Mouse (Mus musculus) T-helper 1 cell (primary cell): ENCODE data around the gene Hoxb9.

ENCODE experiments used
- in situ Hi-C: fragments of 300-600 bp; cut with MboI, MseI; formaldehyde crosslinking; loops from one replicate; pipeline ENCODE4 v1.15.1; 2025; ENCODE audit warnings: high pct_unique_total_duplicates

The Hoxb9 gene

DNA sequence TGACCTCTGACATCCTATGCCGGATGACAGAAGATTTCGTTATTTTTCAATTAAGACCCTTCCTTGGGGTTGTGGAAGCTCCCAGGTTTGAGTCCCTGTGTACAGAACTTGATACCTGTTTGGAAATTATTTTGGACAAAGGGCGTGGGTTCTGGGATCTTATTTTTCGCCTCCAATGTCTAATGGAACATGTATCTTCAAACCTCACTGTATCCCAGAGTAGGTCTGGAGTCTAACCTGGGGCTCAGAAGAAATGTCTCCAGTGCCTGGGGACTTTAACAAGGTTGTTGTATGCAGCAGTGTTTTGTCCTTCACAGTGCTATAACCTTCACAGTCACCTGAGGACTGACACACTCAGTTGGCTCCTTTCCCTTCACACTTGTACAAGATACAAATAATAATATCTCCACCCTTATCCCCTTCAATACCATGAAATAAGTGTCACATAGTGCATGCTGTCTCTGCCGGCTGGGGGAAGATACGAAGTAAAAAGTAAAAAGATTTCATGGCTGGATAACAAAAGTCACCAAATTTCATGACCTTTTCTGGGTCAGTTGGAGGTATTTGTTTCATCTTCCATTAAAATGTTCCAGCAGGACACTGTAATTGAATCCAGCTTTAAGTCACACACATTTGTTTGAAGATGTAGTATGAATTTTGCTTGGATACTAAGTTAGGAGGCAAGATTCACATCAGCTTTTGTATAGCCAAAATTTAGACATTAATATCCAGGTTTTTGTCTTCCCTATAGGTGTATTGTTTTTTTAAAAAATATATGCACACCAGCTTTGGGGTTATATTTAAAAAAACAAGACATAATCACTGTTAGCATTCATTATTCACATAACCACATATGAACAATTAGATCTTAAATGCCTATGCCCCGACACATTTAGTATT, 4.0 kb upstream of the Hoxb9 start:
- in situ Hi-C loops = loop anchor here (5.0 kb wide), 1 partner anchor 490 kb away; no protein-coding TSS in a partner anchor

DNA sequence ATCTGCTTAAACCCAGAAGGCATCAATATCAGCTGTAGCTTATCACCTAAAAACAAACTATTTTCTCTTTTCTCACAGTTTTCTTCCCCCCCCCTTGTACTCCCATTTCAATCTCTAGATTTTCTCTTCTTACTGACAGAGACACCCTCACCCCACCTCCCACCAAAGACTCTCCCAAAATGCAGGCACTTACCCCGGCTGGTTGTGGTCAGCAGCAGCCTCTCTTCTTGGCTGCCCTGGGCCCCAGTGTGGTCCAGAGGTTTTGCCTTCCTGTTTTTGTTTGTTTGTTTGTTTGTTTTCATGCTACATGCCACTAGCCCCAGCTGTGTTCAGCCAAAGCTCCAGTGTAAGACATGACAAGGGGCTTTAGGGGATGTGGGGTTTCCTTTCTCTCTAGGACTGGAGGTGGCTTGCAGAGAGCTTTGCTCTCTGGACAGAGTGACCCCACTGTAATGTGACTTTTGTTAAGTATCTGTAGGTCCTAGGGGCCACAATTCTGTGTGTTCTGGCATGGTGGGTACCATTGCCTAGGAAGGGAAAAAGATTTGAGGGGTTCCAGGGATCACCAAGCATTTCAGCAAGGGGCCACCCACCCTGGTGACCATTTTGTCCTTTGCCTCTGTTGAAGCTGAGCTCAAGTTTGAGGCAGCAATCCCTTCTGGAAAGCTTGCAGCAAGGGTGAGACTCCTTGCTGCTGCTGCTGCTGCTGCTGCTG, 3.1 kb upstream of the Hoxb9 start:
- in situ Hi-C loops = loop anchor here (5.0 kb wide), 1 partner anchor 489 kb away; no protein-coding TSS in a partner anchor

DNA sequence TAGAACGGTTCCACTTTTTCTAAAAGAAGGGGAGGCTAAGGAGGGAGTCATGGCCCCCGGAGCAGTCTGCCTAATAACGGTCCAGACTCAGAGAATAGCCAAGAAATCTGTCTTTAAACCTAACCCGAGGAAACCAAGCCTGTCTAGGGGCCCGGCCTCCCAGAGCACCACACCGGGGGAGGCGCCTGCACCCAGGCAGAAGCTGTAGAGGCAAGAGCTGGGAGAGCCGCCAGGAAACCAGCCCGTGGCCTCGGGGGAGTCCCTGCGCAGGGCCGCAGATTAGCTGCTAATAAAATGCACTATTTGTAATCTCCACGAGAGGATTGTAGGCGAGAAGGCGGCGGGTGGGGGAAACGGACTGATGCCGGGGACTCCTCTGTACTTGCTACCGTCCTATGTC, 1.4 kb upstream of the Hoxb9 start:
- in situ Hi-C loops = loop anchor here (5.0 kb wide), 1 partner anchor 487 kb away; no protein-coding TSS in a partner anchor

DNA sequence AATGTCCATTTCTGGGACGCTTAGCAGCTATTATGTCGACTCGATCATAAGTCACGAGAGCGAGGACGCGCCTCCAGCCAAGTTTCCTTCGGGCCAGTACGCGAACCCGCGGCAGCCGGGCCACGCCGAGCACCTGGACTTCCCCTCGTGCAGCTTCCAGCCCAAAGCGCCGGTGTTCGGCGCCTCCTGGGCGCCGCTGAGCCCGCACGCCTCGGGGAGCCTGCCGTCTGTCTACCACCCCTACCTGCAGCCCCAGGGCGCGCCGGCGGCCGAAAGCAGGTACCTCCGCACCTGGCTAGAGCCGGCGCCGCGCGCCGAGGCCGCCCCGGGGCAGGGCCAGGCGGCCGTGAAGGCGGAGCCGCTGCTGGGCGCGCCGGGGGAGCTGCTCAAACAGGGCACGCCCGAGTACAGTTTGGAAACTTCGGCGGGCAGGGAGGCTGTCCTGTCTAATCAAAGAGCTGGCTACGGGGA, 319 bp downstream of the Hoxb9 start:
- in situ Hi-C loops = no loop called here

DNA sequence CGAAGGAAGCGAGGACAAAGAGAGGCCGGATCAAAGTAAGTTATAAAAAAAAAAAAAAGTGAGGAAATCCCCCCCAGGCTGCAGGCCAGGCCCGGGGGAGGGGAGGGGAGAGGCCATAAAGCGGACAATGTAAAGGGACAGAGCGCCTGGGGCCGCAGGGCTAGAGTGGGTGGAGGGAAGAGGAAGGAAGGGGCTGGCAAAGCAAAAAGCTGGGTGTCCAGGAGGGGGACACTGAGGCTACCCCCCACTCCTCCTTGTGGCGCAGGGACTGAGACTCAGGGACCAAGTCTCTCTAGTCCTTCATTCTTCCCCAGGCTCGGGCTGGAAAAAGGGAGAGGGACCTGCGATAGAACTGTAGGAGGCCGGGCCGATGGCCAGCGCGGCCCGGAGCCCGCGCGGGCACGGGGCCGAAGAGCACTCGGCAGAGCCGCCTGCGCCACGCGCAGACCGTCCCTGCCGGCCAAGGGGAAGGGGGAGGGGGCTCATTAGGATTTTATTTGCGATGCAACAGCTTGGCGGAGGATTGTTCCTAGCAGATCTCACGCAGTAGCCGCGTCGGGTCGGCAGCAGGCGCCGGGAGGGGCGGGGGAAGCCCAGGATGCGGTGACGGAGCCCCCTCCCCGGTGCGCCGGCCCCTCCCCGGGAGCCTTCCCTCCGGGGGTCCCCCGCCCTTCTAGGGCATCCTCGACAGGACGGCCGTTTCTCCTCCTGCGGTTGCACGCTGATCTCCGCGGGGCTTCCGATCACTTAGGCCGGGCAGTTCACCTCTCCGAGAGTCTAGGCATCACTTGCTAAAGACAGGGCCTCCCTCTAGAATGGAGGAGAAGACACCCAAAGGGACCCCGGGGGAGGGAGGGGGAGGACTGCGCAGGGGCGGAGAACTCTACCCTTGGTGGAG, 1.0 kb downstream of the Hoxb9 start:
- in situ Hi-C loops = no loop called here

DNA sequence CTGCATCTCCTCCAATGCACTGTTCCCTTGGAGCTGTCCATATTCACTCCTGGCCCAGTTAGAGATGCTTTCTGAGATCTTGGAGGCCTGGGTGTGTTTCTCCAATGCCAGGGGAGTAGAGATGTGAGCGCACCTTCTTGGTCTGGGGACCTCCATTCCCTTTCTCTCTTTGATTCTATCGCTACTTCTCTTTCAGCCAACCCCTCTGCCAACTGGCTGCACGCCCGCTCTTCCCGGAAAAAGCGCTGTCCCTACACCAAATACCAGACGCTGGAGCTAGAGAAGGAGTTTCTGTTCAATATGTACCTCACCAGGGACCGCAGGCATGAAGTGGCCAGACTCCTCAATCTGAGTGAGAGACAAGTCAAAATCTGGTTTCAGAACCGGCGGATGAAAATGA, 3.2 kb downstream of the Hoxb9 start:
- in situ Hi-C loops = no loop called here

DNA sequence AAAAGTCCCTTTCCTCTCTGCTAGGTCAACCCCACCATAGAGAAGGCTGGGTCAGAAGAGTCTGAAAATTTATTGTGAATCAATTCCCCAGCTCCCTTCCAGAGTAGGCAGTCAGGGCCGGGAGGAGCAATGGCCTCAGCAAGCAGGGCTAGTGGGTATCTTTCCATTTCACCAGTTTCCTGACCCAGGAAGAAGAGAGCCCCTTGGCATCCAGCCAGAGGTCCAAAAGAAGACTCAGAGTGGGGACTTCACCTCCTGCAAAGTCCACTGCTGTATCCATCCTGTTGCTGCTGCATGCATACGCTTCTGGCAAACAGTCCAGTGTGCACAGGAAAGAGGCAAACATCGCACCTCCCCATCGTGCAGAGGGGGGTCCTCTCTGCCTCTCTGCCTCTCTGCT, 4.6 kb downstream of the Hoxb9 start:
- in situ Hi-C loops = no loop called here

DNA sequence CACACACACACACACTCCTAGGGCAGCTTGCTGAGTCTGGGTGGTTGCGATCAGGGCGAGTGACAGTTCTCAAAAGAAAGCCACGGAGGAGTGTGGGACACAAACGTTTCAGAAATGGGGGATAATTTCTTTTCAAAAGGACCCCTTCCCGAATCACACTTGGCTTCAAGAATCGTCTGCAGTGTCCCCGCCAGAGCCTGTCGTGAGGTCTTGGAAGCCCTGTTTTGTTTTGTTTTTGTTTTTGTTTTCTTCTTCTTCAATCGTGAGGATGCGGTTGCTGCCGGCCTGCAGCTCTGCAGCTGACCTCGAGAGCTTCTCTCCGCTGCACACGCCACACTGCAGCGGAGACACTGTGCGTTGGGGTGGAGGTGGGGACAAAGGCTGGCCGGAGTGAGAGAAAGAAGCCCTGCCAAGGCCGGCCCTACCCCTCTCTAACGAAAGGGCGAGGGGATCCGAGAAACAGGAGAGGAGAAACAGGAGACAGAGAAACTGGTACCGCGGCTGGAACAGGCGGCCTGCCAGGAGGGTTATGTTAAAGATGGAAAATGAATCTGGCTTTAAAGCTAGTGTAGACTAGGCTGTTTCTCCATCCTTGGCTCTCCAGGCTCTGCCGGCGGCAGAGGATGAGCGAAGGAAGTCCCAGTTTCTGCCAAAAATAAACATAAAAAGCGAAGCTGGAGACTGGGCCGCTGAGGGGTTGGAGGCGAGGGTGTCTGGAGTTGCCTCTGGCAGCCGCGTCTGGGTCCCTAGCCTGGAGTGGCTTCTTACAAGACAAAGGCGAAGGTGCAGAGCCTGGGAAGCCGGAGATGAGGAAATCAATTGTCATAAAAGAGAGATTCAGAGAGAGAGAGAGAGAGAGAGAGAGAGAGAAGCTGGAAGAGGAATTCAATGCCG, 6.1 kb downstream of the Hoxb9 start:
- in situ Hi-C loops = no loop called here

DNA sequence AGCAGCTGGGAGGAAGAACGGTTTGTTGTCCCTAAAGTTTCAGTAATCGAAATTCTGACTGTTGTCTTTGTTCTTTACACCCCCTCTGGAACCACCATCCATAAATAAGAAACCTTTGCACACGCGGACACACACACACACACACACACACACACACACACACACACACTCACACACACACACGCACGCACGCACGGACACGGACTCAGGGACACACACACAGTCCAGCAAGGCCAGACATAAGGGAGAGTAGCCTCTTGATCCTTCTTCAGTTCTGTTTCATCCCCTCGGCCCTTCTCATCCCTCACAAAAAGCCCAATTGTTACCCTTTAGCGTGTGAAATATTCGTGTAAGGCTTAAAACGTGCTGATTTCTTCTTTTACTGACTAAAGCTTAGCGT, 7.1 kb downstream of the Hoxb9 start:
- in situ Hi-C loops = no loop called here

DNA sequence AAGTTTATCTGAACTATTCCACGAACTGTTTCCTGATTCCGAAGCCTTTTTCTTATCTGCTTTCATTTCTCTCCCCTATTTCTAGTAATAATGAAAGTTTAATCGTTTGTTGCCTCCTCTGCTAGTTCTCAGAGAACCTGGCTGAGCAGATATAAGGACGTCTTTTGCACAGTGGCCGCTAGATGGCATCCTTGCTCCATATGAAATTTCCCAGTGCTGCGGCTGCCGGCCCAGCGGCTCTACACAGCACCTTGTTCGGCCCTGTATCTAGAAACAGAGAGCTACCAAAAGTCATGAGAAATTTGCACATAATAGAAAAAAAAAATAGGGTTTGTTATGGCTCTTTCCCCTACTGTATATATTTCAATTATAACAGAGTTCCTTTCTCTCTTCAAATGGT, 7.5 kb downstream of the Hoxb9 start:
- in situ Hi-C loops = no loop called here

DNA sequence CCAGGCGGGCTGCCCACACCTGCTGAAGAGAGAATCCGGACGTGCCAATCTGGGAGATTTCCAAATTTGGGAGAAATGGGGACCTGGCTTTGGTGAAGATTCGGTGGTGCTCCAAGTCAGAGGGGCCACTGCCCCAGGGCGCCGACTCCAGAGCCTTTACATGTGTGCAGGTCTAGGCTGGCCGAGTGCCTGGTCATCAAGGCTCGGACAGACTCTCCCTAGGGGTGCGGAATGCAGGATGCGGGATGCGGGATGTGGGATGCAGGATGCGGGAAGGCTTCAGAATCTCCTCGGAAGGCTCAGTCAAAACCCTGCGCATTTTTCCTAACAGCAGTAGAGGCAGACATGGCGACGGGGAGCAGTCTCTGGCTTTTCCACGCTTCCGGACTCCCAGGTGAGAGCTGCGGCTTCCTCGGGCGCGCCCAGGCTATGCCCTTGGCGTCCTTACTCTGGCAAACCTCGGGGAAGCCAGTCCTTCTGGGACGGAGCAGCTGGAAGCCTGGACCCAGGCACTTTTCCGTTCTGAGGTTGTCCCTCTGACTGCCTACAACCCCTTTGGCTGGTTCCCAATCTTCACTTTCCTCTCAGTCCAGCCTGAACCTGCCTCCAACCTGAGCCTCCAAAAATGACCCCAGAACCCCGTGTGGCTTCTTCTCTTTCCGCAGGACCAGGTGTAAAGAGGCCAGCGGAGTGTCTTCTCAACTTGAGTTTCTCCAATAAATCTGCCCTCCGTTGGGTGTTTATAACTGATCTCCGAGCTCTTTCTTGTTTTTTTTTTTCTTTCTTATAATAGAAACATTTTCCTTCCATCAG, 8.4 kb downstream of the Hoxb9 start:
- in situ Hi-C loops = no loop called here

DNA sequence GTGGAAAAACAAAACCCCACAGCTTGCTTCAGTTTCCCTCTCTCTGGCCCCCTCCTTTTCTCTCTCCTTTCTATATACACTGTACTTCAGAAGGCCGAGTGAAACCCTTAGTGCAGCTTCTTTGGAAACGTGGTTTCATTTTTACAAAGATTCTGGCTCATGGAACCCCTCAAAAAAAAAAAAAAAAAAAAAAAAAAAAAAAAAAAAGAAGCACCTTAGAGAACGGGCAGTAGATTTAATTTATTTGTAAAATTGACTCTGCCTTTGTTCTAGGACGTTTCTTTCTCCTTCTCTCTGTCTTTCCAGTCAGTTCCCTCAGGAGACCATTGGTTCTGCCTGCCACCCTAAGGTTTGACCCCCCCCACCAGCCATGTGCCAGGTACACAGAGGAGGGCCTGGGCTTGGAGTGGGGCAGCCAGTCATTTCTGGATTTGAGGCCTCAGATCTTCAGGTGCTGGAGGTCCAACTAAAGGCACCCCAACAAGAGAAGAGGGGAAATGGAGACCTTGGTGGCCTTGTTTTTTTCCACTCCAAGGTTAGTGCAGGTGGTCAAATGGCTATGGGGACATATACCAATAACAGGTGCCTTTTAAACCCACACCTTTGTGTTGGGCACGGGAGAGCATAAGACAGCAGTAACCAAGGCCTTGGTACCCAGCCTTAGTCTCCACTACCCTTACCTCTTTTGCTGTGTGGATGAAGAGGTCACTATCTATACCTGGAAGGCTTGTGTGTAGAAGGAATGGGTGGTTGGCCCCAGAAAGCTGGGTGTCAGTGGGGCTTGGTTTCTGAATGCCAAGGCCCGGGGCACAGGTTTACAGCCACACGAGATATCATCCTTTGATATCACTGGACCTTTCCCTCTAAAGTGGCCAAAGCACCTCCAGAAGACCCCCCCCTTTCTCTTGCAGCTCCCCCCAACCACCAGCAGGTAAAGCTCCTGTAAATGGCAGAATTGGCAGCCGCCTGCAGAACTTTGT, 9.4 kb downstream of the Hoxb9 start:
- in situ Hi-C loops = no loop called here

DNA sequence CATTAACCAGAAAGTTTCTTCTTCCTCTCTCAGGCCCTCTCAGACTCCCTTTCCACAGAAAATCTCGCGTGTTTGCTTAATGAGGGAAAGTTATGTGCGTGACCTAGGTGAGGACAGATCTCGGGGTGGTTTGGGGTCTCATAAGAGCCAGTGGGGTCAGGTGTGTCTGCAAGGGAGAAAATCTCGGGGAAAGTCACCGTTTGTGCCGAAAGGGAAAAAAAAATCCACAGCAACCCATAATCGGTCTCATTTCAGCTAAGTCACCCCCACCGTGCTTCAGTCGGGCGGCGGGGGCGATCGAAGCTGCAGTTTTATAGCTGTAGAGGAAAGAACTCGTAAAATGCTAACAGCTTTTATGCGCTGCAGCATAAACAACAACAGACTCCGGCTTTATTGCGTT, 10.1 kb downstream of the Hoxb9 start:
- in situ Hi-C loops = no loop called here

DNA sequence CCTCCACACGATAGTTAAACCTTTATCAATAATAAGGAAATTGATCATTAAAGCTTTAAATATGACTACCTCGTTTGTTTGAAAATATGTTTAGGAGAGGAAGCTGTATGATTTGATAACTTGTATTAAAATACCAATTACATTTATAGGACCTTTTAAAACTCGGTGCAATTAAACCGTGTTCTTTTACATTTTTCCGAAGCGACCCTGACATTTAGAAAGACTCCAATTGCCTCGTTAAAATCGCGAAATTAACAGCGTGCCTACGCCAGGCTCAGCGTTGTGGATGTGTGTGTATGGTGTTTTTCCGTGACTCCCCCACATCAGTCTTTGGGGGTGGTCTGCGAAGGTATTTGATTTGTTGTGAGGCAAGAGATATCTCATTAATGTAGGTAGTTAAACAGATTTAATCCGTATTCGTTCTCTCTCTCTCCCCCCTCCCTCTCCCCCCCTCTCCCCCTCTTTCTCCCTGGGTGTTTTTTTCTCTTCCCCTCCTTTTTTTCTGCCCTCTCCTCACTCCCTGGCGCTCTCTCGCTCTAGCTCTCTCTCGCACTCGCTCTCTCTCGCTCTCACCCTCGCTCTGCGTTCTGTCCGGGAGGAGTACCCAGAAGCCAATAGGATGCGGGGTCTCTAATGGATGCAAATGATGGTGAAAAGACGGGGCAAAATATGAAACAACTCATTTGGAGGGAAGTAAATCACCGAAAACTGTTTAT, 10.8 kb downstream of the Hoxb9 start, which contains the start of gene Hoxb8:
Hoxb8 (plus strand) TSS at position 51 of the 716 bp plus-strand sequence.
- in situ Hi-C loops = no loop called here

DNA sequence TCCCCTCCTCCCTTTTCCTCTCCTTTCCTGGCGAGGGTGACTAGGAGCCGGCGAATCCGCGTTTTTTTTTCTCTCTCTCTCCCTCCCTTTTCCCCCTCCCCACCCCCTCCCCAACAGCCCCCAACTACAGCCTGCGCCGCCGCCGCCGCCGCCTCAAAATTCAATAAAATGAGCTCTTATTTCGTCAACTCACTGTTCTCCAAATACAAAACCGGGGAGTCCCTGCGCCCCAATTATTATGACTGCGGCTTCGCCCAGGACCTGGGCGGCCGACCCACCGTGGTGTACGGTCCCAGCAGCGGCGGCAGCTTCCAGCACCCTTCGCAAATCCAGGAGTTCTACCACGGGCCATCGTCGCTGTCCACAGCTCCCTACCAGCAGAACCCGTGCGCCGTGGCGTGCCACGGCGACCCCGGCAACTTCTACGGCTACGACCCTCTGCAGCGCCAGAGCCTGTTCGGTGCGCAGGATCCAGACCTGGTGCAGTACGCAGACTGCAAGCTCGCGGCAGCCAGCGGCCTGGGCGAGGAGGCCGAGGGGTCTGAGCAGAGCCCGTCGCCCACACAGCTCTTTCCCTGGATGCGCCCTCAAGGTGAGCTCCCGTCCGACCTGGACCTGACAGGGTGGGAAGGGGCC, 11.7 kb downstream of the Hoxb9 start:
- in situ Hi-C loops = no loop called here

DNA sequence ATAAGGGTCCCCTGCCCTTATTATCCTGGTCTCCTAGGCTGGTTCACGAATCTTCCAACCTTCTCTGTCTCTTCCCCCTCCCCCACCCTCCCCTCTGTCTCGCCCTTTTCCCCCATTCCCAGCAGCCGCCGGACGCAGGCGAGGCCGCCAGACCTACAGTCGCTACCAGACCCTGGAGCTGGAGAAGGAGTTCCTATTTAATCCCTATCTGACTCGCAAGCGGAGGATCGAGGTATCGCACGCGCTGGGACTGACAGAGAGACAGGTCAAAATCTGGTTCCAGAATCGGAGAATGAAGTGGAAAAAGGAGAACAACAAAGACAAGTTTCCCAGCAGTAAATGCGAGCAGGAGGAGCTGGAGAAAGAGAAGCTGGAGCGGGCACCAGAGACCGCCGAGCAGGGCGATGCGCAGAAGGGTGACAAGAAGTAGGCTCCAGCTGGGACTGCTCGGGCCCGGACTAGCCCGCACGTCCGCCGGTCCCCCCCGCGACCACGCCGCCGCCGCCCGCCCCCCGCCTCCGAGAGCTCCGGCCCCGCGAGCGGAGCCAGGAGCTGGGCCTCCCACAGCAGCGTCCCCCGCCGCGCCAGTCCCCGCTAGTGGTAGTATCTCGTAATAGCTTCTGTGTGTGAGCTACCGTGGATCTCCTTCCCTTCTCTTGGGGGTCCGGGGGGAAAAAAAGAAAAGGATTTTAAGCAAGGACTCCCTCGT, 12.9 kb downstream of the Hoxb9 start:
- in situ Hi-C loops = no loop called here
